Mouse (Mus musculus): ENCODE results near the gene Morc1.

Gene Morc1

DNA sequence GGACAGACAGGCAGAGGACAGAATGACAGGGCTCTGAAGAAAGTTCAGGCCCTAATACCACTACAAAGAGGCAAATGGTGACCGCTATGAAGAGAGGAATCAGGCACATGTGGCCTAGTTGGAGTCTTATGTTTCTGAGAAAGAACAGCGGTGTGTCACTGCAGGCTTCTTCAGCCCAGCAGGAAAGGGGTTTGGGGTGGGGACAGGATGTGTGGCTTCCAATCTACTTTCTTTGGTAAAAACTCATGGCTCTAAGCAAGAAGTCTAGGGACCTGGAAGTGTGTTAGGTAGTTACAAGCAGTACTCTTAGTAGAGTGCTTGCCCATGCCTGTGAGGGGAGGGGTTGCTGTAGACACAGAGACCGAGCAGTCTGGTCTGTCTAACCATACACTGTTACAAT is 196.3 kb downstream of the Morc1 start:
- peak; percentile 39 for DNase-seq (ENCODE audit: low read depth)

DNA sequence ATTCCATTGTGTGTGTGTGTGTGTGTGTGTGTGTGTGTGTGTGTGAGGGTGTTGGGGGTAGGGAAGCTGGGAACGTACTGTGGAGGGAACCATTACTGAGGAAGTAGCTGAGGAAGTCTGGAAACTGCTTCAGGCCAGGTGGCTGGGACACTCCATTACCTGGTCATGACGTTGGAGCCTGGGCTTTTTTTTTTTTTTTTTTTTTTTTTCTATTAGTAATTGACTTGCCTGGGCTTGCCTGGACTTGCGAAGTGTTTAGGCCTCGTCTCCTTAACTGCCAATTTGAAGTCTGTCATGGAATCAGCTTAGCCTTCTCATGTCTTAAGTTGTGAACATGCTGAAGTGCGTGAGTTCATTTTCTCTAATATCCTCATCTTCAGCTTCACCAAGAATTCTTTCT is 198.7 kb downstream of the Morc1 start:
- no peak for DNase-seq (ENCODE audit: low read depth)

DNA sequence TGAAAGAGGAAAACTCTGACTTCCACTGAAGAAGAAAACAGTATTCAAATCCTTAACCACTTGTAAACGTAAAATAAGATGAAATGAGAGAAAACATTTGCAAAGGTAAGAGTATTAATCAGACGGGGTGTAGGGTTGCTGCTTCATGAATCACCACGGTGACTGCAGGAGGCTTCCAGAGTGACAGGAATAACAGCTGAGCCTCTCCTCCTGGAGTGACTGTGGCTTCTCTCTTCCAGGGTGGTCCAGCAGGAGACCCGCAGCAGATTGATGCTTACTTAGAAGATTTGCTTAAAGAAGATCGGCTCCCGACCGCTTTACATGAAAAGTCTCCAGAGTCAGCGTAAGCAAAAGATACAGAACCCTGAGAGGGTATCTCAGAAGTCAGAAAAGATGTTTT is 199.4 kb downstream of the Morc1 start:
- DNase-seq (ENCODE audit: low read depth), result no peak

DNA sequence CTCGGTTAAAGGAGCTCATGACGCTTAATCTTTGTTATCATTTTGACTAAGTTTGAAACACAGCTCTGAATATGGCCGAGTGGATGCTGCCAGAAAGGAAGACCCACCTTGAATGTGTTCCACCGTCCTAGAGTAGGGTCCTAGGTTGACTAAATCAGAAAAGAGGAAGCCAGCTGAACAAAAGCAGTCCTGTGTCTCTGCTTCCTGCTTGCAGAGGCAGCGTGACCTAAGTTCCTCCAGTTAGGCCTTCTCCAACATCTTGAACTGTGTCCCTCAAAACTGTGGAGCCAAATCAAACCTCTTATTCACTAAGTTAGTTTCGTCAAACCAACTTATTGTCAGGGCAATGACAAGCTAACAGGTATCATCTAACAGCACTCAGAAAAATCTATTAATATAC is 201.3 kb downstream of the Morc1 start:
- no peak for DNase-seq (ENCODE audit: low read depth)

DNA sequence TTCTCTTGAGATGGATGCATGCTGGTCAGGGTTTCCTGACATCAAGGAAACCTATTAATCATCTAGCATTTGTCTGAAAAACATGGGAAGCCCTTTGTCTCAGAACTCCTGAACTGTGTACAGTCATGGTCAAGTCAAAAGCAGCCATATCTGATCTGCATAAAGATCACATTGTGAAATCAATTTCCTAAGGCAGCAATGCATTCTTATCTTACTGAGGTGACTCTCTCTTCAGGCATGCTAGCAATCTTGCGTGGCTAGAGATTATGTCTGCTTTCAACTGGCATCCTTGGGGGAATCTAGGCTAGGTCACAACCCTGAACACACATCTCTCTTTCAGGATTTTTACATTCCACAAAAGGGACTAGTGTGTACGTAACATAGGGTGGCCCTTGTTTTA is 215.2 kb downstream of the Morc1 start:
- DNase-seq (ENCODE audit: low read depth), result no peak

DNA sequence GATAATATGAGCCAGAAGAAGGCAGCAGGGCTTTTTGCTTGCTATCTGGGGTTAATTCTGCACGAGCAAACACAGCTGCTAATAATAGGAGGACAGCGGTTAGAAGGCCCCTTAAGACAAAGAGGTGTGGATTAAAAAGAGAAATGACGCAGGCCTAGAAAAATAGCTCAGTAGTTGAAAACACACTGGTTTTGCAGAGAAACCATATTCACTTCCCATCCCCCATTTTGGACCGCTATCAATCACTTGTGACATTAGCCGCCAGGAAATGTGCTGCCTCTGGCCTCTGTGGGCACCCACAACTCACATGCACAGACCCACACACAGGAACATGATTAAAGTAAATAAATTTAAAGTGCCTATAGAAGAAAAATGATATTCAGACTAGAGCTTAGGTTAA is 240.7 kb downstream of the Morc1 start:
- DNase-seq (ENCODE audit: low read depth), result peak; percentile 25

DNA sequence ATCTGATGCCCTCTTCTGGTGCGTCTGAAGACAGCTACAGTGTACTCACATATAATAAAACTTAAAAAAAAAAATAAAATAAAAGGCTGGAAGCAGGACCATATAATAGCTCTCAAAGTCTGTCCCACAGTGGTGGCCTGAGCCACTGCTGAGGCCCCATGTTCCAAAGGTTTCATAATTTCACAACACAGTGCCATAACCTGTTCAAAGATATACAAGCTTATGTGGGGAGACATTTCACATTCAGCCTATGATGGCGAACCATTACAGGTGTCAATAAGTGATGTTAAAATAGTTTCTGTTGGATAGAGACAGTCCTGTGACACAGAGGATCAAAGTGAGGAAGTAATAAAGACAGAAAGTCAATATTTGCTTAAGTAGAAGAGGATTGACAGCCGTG is 241.6 kb downstream of the Morc1 start:
- no peak for DNase-seq (ENCODE audit: low read depth)

DNA sequence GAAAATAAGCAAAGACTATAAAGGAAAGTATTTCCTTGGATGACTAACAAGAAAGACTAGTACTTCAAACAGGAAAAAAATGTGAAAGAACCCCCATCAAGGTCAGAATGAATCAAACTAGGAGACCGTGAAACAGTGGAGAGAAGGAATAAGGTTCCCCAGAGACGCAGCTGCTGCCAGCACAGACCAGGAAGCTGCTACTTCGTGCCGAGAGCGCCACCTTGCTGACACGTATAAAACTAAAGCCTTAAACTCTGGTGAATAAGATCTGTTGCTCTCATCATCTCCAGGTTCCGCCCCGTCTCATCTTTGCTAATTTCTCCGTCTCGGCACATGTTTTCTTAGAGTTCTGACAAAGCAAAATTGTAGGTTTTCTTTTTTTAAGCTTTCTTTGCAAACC is 244.6 kb downstream of the Morc1 start:
- DNase-seq (ENCODE audit: low read depth), result peak; percentile 86

DNA sequence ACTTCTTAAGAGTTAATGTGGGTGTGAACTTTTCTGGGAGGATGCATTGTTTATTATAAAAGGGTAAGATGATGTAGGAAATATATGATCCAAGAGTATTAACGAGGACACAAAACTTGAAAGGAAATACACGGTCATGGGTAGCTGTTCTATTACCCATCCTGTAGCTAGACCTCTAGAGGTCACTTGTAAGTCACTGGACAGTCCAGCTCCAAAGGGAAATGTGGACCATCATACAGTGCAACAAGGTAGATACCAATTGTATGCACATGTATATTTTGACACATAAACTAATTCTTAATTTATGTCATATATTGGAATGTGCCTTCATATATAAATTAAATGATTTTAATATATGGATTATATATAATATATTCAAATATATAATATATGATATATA is 245.2 kb downstream of the Morc1 start:
- DNase-seq (ENCODE audit: low read depth), result no peak

DNA sequence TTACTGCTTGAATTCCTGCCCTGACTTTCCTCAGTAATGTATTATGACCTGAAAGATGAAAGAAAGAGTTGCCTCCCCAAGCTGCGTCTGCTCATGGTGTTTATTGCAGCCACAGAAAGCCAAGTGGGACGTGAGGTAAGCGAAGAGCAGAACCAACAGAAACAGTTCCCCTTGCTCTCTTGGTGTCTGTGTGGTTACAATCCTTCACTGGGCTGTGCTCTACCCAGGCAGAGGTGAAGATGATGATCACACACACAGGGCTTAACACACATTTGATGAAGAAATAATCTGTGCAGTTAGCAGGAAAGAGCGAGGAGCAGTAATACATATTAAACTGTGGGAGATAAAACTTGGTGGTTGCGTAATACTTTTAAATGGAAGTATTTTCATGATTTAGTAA is 246.3 kb downstream of the Morc1 start:
- DNase-seq (ENCODE audit: low read depth), result no peak

DNA sequence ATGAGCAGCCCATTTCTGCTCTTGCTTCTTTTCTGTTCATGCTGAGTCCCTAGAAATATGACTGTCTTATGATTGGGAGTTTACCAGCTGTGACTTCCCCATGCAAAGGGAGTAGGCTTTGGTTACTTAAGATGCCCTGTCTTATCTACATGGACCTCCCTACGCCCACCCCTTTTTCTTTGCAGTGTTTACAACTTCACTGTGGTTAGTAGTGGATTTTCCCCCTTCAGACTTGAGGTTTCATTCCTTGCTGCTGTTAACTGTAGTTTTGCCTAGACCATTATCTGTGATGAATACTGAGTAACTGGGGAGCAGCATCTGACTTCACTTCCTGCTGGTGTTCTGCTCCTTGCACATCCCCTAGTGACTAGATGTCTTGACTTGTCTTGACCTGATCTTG is 247.0 kb downstream of the Morc1 start:
- no peak for DNase-seq (ENCODE audit: low read depth)
